Mouse (Mus musculus): ENCODE measurements at regions not wholly inside any gene's neighbourhood (a gene's known extent, or its start where the extent isn't known, plus 50 kb on each side); places are given as distances from the start of the nearest gene placed in this dataset.

DNA sequence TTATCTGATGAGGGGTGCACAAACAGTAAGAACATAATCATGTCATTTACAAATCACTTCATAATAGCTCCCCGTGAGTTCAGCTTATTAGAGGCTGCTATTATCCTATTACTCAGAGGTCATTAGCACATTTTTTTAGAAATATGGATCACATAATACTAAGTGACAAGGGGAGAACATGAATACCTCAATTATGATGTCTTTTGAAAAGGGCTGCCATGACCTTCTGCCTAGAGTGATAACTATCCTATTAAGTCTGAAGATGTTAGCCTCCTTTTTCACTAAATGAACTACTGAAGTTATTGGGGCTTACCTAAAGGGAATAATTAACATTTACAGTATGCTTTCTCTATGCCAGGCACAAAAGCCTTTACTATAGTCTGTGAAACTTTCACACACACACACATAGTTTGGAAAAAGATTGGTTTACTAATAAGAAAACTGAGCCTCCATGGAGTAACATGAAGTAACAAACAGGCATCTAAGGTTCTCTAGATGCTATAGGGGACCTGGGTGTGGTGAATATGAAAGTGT is 108.1 kb upstream of the Cp start:
- Histone ChIP-seq H3K27ac (replicated peaks) (no peak overlapping the region), H3K9me3 (replicated peaks) (no peaks in the 10 kb centered on the region), H3K4me3 (replicated peaks) (no peak overlapping the region), H3K27me3 (no peaks in the 10 kb centered on the region), H3K4me2 (replicated peaks) (no peak overlapping the region), H3K4me1 (no peaks in the 10 kb centered on the region), H3K36me3 (no peaks in the 10 kb centered on the region), H3K9ac (no peak overlapping the region)
- ATAC-seq (ENCODE audit: insufficient number of reproducible peaks, low FRiP score, low TSS enrichment, low read depth): no peak
- 37% methylated on average over 1 of the region's 1 CpGs for WGBS

DNA sequence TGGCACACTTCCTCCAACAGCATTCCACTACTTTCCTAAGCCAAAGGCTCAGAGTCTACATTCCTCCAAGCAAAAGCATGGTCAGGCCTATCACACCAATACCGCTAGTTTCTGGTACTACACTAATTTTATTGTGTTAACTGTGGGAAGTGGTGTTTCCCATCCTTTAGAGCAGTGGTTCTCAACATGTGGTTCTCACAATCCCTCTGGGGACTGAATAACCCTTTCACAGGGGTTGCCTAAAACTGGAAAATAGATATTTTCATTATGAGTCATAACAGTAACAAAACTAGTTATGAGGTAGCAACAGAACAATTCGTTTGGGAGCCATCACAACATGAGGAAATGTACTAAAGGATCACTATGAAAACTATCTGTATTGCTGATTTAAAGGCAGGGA is 74.2 kb upstream of the Cp start:
- no peak overlapping the region for H3K4me3 ChIP-seq (replicated peaks)
- no peak overlapping the region for H3K27ac ChIP-seq (replicated peaks)
- H3K9ac ChIP-seq: no peak overlapping the region
- no peaks in the 10 kb centered on the region for H3K4me1 ChIP-seq
- no peaks in the 10 kb centered on the region for H3K36me3 ChIP-seq
- no peak for ATAC-seq (ENCODE audit: insufficient number of reproducible peaks, low FRiP score, low TSS enrichment, low read depth)
- no peaks in the 10 kb centered on the region for H3K9me3 ChIP-seq (replicated peaks)
- H3K27me3 ChIP-seq: no peaks in the 10 kb centered on the region
- H3K4me2 ChIP-seq (replicated peaks): no peak overlapping the region
- WGBS: 74% methylated on average over 2 of the region's 2 CpGs

DNA sequence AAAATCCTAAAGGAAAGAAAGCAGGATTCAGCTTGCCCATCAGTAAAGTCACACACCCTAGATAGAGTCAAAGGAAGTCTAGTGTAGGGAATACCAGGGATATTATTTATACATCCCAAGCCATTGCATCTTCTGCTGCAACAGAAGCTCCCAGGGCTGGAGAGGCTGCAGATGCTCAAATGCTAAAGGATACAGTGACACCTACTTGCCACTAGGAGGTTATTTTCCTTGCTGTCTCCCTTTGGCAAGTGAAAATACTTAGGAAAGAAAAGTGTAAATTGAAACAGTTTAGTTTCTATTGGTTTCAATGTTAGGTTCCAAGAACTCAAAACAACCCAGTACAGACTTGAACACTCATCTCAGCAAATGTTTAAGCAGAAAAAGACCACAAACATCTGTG is 68.4 kb upstream of the Cp start:
- Histone ChIP-seq H3K4me3 (replicated peaks) (no peak overlapping the region), H3K4me2 (replicated peaks) (no peak overlapping the region), H3K9ac (no peak overlapping the region), H3K27me3 (no peaks in the 10 kb centered on the region), H3K27ac (replicated peaks) (no peak overlapping the region), H3K36me3 (no peaks in the 10 kb centered on the region), H3K4me1 (no peaks in the 10 kb centered on the region), H3K9me3 (replicated peaks) (no peaks in the 10 kb centered on the region)
- no peak for ATAC-seq (ENCODE audit: insufficient number of reproducible peaks, low FRiP score, low TSS enrichment, low read depth)

DNA sequence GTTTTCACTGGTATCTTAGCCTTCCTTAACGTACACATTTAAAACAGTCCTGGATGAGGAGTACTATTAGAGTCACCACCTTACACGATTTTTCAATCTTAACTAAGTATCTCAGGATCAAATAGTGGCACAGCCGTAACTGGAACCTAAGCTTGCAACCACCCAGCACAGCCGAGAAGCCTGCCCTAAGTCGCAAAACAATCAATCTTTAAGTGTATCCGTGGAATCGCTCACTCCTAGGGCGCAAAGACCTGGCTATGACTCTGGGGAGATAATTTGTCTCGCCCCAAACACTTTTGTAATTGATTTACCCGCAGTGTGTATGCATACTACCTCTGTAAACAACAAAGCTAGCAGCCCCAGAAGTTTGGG is 62.6 kb upstream of the Cp start:
- H3K27me3 ChIP-seq: no peaks in the 10 kb centered on the region
- H3K27ac ChIP-seq (replicated peaks): no peak overlapping the region
- peaks cover 10% of the 10 kb centered on the region for H3K4me1 ChIP-seq
- WGBS: 4% methylated on average over 10 of the region's 10 CpGs
- H3K36me3 ChIP-seq: peaks cover 9% of the 10 kb centered on the region; the same call in 1 of the 2 replicates
- peak overlapping the region; percentile 31; the same call in 1 of the 2 replicates for H3K9ac ChIP-seq
- H3K9me3 ChIP-seq (replicated peaks): no peaks in the 10 kb centered on the region
- peak overlapping the region; percentile 65 for H3K4me2 ChIP-seq (replicated peaks)
- no peak; the same call in none of the 2 replicates for ATAC-seq (ENCODE audit: insufficient number of reproducible peaks, low FRiP score, low TSS enrichment, low read depth)
- H3K4me3 ChIP-seq (replicated peaks): peak overlapping the region; percentile 71

DNA sequence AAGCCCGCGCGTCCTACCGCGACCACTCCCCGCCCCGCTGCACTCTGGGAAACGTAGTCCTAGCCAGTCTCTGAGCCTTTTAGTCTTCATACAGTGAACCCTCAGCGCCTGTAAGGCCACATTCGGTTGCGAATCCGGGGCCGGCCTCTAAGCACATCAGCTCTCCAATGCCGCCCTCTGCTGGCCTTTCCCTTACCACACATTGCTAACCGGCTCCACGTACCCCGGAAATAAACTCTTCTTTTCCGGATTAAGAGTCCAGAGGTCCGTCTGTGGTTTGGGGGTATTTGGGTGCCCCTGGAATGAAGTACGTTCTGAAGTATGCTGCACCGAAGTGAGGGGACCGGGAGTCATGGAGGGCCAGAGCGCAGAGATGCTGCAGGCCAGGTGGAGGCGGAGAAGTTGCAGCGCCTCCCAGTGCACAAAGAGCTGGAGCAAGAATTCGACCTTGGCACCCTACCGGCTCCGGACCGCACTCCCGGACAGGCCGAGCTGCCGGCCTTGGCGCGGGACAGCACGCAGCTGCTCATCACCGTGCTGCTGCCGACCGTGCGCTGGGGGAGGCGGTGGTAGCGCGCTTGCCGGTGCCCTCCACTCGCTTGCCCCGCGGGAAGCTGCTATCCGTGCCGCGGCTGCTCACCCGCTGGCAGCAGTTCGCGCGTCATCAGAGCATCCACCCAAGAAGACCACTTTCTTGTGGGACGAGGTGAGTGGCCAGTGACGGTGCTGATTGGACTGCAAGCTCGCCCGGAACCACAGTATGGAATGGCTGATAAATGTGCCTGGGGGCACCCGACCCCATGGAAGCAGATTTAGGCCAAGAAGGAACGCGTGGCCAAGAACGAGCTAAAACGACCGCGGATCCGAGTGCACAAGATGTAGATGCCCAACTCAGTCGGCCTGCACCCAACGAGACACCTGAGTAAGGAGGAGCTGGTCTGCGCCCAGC is 62.0 kb upstream of the Cp start:
- Histone ChIP-seq H3K27me3 (no peaks in the 10 kb centered on the region), H3K4me1 (peaks cover 10% of the 10 kb centered on the region), H3K9me3 (replicated peaks) (no peaks in the 10 kb centered on the region), H3K27ac (replicated peaks) (peak overlapping the region; percentile 75), H3K4me3 (replicated peaks) (peak overlapping the region; percentile 71), H3K36me3 (peaks cover 9% of the 10 kb centered on the region; the same call in 1 of the 2 replicates), H3K9ac (peak overlapping the region; percentile 67), H3K4me2 (replicated peaks) (peak overlapping the region; percentile 87)
- WGBS: under 1% methylated on average over 68 of the region's 68 CpGs
- ATAC-seq (ENCODE audit: insufficient number of reproducible peaks, low FRiP score, low TSS enrichment, low read depth): peak; percentile 98

DNA sequence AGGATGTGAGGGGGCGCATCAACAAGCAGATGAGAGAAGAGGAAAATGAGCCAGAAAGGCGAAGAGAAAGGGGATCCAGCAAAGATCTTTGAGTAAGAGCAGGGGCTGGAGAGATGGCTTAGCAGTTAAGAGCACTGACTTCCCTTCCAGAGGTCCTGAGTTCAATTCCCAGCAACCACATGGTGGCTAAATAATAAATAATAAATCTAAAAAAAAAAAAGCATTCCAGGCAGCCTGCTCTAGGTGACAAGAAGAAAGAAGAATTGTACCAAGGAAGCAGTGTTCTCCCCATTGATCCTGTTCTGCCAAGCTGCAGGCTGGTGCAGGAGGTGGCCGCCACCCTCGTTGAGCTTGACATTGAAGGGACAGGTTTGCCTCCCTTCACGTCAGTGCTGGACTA is 61.1 kb upstream of the Cp start:
- no peak for ATAC-seq (ENCODE audit: insufficient number of reproducible peaks, low FRiP score, low TSS enrichment, low read depth)
- 40% methylated on average over 5 of the region's 5 CpGs for WGBS
- H3K4me1 ChIP-seq: peaks cover 10% of the 10 kb centered on the region
- H3K4me2 ChIP-seq (replicated peaks): peak overlapping the region; percentile 87
- H3K9me3 ChIP-seq (replicated peaks): no peaks in the 10 kb centered on the region
- peak overlapping the region; percentile 71 for H3K4me3 ChIP-seq (replicated peaks)
- H3K9ac ChIP-seq: peak overlapping the region; percentile 67
- no peaks in the 10 kb centered on the region for H3K27me3 ChIP-seq
- H3K27ac ChIP-seq (replicated peaks): 0 out of 2 replicates have a peak overlapping the region, but pooled peaks have one; percentile 75
- H3K36me3 ChIP-seq: peaks cover 9% of the 10 kb centered on the region; the same call in 1 of the 2 replicates

DNA sequence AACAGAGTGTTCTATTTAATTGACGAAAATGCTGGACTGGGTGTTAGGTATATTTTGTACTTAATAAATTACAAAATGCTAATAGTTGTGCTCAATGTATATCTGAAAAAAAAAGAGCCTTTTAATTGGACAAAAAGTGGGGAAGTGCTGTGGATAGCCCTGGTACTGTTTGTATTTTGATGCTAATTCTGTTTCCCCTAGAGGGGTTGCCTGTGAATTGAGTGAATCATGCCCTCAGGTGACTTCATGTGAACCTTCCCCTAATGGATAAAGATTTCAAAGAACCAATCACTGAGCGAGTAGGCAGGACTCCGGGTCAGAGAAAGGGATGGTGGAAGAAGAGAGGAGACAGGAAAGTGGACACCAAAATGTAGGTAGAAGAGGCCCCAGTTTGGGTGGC is 59.7 kb upstream of the Cp start:
- 94% methylated on average over 3 of the region's 3 CpGs for WGBS
- H3K9ac ChIP-seq: no peak overlapping the region
- no peak overlapping the region for H3K4me3 ChIP-seq (replicated peaks)
- no peak overlapping the region for H3K27ac ChIP-seq (replicated peaks)
- no peaks in the 10 kb centered on the region for H3K9me3 ChIP-seq (replicated peaks)
- H3K4me1 ChIP-seq: peaks cover 10% of the 10 kb centered on the region
- no peak overlapping the region for H3K4me2 ChIP-seq (replicated peaks)
- ATAC-seq (ENCODE audit: insufficient number of reproducible peaks, low FRiP score, low TSS enrichment, low read depth): no peak
- H3K27me3 ChIP-seq: no peaks in the 10 kb centered on the region
- H3K36me3 ChIP-seq: peaks cover 9% of the 10 kb centered on the region; the same call in 1 of the 2 replicates

DNA sequence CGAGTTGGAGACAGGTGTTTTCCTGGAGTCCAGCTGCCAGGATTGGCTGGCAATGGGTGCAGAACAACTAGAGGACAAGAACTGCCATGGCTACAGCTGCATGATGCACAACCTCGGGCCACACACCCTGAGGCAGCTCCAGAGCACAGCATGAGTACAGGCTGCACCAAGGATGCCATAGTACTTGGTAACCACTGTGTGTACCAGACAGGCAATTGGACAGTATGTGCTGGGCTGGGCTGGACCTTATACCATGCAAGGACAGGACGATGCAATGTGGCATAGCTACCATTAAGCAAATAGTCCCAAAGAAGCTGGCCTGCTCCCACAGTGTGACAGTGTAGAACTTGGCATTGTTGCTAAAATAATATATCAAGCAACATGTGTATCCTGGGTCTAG is 54.6 kb upstream of the Cp start:
- no peaks in the 10 kb centered on the region for H3K27me3 ChIP-seq
- peaks cover 8% of the 10 kb centered on the region; the same call in 1 of the 2 replicates for H3K36me3 ChIP-seq
- no peaks in the 10 kb centered on the region for H3K4me1 ChIP-seq
- no peak overlapping the region for H3K4me3 ChIP-seq (replicated peaks)
- H3K27ac ChIP-seq (replicated peaks): no peak overlapping the region
- 87% methylated on average over 3 of the region's 3 CpGs for WGBS
- H3K9me3 ChIP-seq (replicated peaks): no peaks in the 10 kb centered on the region
- H3K9ac ChIP-seq: no peak overlapping the region
- ATAC-seq (ENCODE audit: insufficient number of reproducible peaks, low FRiP score, low TSS enrichment, low read depth): no peak
- no peak overlapping the region for H3K4me2 ChIP-seq (replicated peaks)

DNA sequence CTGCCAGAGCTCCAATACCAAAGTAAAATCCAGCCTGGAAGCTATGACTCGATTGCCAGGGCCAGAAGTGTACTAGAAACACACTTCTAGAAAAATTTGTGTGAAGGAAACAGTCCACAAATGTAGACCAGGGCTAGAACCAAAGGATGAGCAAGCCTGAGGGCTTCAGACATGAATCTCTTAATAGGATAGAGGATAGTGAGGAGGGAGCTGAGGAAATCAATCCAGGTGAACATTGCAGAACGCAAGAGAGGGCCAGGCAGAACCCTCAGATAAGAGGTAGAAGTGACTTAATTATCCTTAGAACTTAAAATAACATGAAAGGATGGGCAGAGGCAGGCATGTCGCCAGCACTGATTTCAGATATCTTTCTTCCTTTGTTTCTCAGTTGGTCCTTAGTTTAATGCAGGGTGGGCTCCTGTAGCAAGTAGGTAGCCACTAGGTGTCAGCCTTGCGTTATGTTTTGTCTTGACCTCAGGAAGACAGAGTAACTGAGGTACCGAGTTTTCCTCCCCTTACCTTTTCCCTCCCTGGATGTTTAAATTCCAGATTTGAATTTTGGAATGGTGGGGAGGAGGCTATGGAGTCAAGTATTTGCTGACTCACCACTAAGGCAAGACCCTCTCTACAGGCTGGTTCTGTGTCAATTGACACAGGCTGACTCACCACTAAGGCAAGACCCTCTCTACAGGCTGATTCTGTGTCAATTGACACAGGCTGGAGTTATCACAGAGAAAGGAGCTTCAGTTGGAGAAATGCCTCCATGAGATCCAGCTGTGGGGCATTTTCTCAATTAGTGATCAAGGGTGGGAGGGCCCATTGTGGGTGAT is 52.2 kb upstream of the Cp start:
- 26% methylated on average over 5 of the region's 5 CpGs for WGBS
- ATAC-seq (ENCODE audit: insufficient number of reproducible peaks, low FRiP score, low TSS enrichment, low read depth): no peak
- Histone ChIP-seq H3K9ac (no peak overlapping the region), H3K36me3 (no peaks in the 10 kb centered on the region), H3K4me2 (replicated peaks) (no peak overlapping the region), H3K4me3 (replicated peaks) (no peak overlapping the region), H3K4me1 (no peaks in the 10 kb centered on the region), H3K9me3 (replicated peaks) (no peaks in the 10 kb centered on the region), H3K27ac (replicated peaks) (no peak overlapping the region), H3K27me3 (no peaks in the 10 kb centered on the region)

Measured in embryonic facial prominence, embryonic 15.5 days (tissue).